Mouse (Mus musculus): ENCODE data around the gene Kri1. TPM values are rescaled to one million over a fixed set of nuclear protein-coding genes. Genes with fewer than 3 reads are reported as not detected.

The Kri1 gene
- polyA plus RNA-seq, 1 experiment = 36.3 TPM

- no peak for DNase-seq (ENCODE audit: low read depth)
- TF ChIP-seq CTCF (IDR thresholded peaks at IDR 0.05; ENCODE audit: borderline replicate concordance, extremely low read depth, insufficient read depth, insufficient read length) = no peak
- no peak for TF ChIP-seq POLR2A (IDR thresholded peaks at IDR 0.05; ENCODE audit: borderline replicate concordance, extremely low read depth, insufficient read depth, insufficient read length, poor library complexity, severe bottlenecking)
These were observed 26.8 kb upstream of the Kri1 start for GRCm38 (mm10) chr9:21314367-21315140.

GRCm38 (mm10) chr9:21313394-21313793 lies 25.6 kb upstream of the Kri1 start:
- peak; percentile 78 for DNase-seq (ENCODE audit: low read depth)
- TF ChIP-seq CTCF (IDR thresholded peaks at IDR 0.05; ENCODE audit: borderline replicate concordance, extremely low read depth, insufficient read depth, insufficient read length) = peak; percentile 95
- TF ChIP-seq POLR2A (IDR thresholded peaks at IDR 0.05; ENCODE audit: borderline replicate concordance, extremely low read depth, insufficient read depth, insufficient read length, poor library complexity, severe bottlenecking) = no peak

- DNase-seq (ENCODE audit: low read depth) = no peak
- TF ChIP-seq POLR2A (IDR thresholded peaks at IDR 0.05; ENCODE audit: borderline replicate concordance, extremely low read depth, insufficient read depth, insufficient read length, poor library complexity, severe bottlenecking) (no peak), CTCF (IDR thresholded peaks at IDR 0.05; ENCODE audit: borderline replicate concordance, extremely low read depth, insufficient read depth, insufficient read length) (no peak)
These were observed 24.4 kb upstream of the Kri1 start, which contains the start of gene Ap1m2 for GRCm38 (mm10) chr9:21312134-21312533. Gene Ap1m2 (minus strand): TSS chr9:21312337.

GRCm38 (mm10) chr9:21311695-21312094 lies 23.9 kb upstream of the Kri1 start:
- TF ChIP-seq POLR2A (IDR thresholded peaks at IDR 0.05; ENCODE audit: borderline replicate concordance, extremely low read depth, insufficient read depth, insufficient read length, poor library complexity, severe bottlenecking) (no peak), CTCF (IDR thresholded peaks at IDR 0.05; ENCODE audit: borderline replicate concordance, extremely low read depth, insufficient read depth, insufficient read length) (no peak)
- DNase-seq (ENCODE audit: low read depth) = no peak

- TF ChIP-seq POLR2A (IDR thresholded peaks at IDR 0.05; ENCODE audit: borderline replicate concordance, extremely low read depth, insufficient read depth, insufficient read length, poor library complexity, severe bottlenecking) (no peak), CTCF (IDR thresholded peaks at IDR 0.05; ENCODE audit: borderline replicate concordance, extremely low read depth, insufficient read depth, insufficient read length) (no peak)
- DNase-seq (ENCODE audit: low read depth) = no peak
These were observed 21.5 kb upstream of the Kri1 start for GRCm38 (mm10) chr9:21309150-21309741.

GRCm38 (mm10) chr9:21305065-21305464 lies 17.3 kb upstream of the Kri1 start:
- DNase-seq (ENCODE audit: low read depth) = no peak
- no peak for TF ChIP-seq POLR2A (IDR thresholded peaks at IDR 0.05; ENCODE audit: borderline replicate concordance, extremely low read depth, insufficient read depth, insufficient read length, poor library complexity, severe bottlenecking)
- TF ChIP-seq CTCF (IDR thresholded peaks at IDR 0.05; ENCODE audit: borderline replicate concordance, extremely low read depth, insufficient read depth, insufficient read length) = no peak

GRCm38 (mm10) chr9:21299014-21299413 lies 11.2 kb upstream of the Kri1 start:
- no peak for DNase-seq (ENCODE audit: low read depth)
- TF ChIP-seq CTCF (IDR thresholded peaks at IDR 0.05; ENCODE audit: borderline replicate concordance, extremely low read depth, insufficient read depth, insufficient read length) = no peak
- TF ChIP-seq POLR2A (IDR thresholded peaks at IDR 0.05; ENCODE audit: borderline replicate concordance, extremely low read depth, insufficient read depth, insufficient read length, poor library complexity, severe bottlenecking) = no peak

GRCm38 (mm10) chr9:21292271-21292670 lies 4.5 kb upstream of the Kri1 start:
- DNase-seq (ENCODE audit: low read depth) = no peak

GRCm38 (mm10) chr9:21291868-21292267 lies 4.1 kb upstream of the Kri1 start:
- DNase-seq (ENCODE audit: low read depth) = peak; percentile 9

More at GRCm38 (mm10) chr9:21292271-21292670, 4.5 kb upstream of the Kri1 start:
- no peak for TF ChIP-seq POLR2A (IDR thresholded peaks at IDR 0.05; ENCODE audit: borderline replicate concordance, extremely low read depth, insufficient read depth, insufficient read length, poor library complexity, severe bottlenecking)
- no peak for TF ChIP-seq CTCF (IDR thresholded peaks at IDR 0.05; ENCODE audit: borderline replicate concordance, extremely low read depth, insufficient read depth, insufficient read length)

GRCm38 (mm10) chr9:21291022-21291787 lies 3.4 kb upstream of the Kri1 start, which contains the start of gene Cdkn2d:
Gene Cdkn2d (minus strand): TSS chr9:21291407.
- DNase-seq (ENCODE audit: low read depth) = peak; percentile 100
- TF ChIP-seq CTCF (IDR thresholded peaks at IDR 0.05; ENCODE audit: borderline replicate concordance, extremely low read depth, insufficient read depth, insufficient read length) (peak; percentile 30; the same call in 1 of the 2 replicates), POLR2A (IDR thresholded peaks at IDR 0.05; ENCODE audit: borderline replicate concordance, extremely low read depth, insufficient read depth, insufficient read length, poor library complexity, severe bottlenecking) (peak; percentile 71; the same call in 1 of the 2 replicates)

GRCm38 (mm10) chr9:21290589-21290988 lies 2.8 kb upstream of the Kri1 start:
- no peak for DNase-seq (ENCODE audit: low read depth)
- no peak for TF ChIP-seq CTCF (IDR thresholded peaks at IDR 0.05; ENCODE audit: borderline replicate concordance, extremely low read depth, insufficient read depth, insufficient read length)
- no peak for TF ChIP-seq POLR2A (IDR thresholded peaks at IDR 0.05; ENCODE audit: borderline replicate concordance, extremely low read depth, insufficient read depth, insufficient read length, poor library complexity, severe bottlenecking)
